Mouse (Mus musculus): Measurements from ENCODE around the gene Rnf144b. TPM values are rescaled to one million over a fixed set of nuclear protein-coding genes. Genes with fewer than 3 reads are reported as not detected.
A peak's percentile ranks its signal among the peaks of the same experiment; 100 is the strongest.

Rnf144b gene
- polyA plus RNA-seq, 1 experiment from 2014 or later, result 0.90 TPM

- H3K4me2 ChIP-seq, result no peak overlapping the region
- 60% methylated on average over 3 of the region's 3 CpGs for WGBS
- 0 out of 2 replicates have a peak, but pooled peaks cover 4% of the 10 kb centered on the region for H3K4me1 ChIP-seq (replicated peaks; ENCODE audit: control insufficient read depth, insufficient read depth, low read length)
- H3K36me3 ChIP-seq (ENCODE audit: control insufficient read depth, insufficient read depth, low read length), result no peaks in the 10 kb centered on the region
- H3K9me3 ChIP-seq (ENCODE audit: control insufficient read depth, low read length), result no peaks in the 10 kb centered on the region
- no peak overlapping the region for H3K9ac ChIP-seq (ENCODE audit: low read depth, low read length)
- DNase-seq (ENCODE audit: low spot score), result no peak
- no peak for ATAC-seq (replicated peaks; ENCODE audit: low FRiP score)
- no peaks in the 10 kb centered on the region for H3K27me3 ChIP-seq (replicated peaks; ENCODE audit: control insufficient read depth, insufficient read depth, low read length)
- H3K27ac ChIP-seq (ENCODE audit: low read depth, low read length), result no peak overlapping the region
- H3K4me3 ChIP-seq (ENCODE audit: low read depth, low read length), result no peak overlapping the region
Observed at GRCm38 (mm10) chr13:47274139-47274538, 151.7 kb downstream of the Rnf144b start.

- DNase-seq (ENCODE audit: low spot score) (no peak), ATAC-seq (replicated peaks; ENCODE audit: low FRiP score) (no peak)
- Histone ChIP-seq H3K9ac (ENCODE audit: low read depth, low read length) (no peak overlapping the region), H3K4me1 (replicated peaks; ENCODE audit: control insufficient read depth, insufficient read depth, low read length) (0 out of 2 replicates have a peak, but pooled peaks cover 4% of the 10 kb centered on the region), H3K4me2 (no peak overlapping the region), H3K9me3 (ENCODE audit: control insufficient read depth, low read length) (no peaks in the 10 kb centered on the region), H3K36me3 (ENCODE audit: control insufficient read depth, insufficient read depth, low read length) (no peaks in the 10 kb centered on the region), H3K27me3 (replicated peaks; ENCODE audit: control insufficient read depth, insufficient read depth, low read length) (no peaks in the 10 kb centered on the region), H3K27ac (ENCODE audit: low read depth, low read length) (no peak overlapping the region; the same call in 1 of the 2 replicates), H3K4me3 (ENCODE audit: low read depth, low read length) (no peak overlapping the region)
- 38% methylated on average over 13 of the region's 13 CpGs for WGBS
Observed at GRCm38 (mm10) chr13:47277000-47277823, 154.8 kb downstream of the Rnf144b start.

GRCm38 (mm10) chr13:47277824-47278290 is 155.4 kb downstream of the Rnf144b start:
- H3K4me1 ChIP-seq (replicated peaks; ENCODE audit: control insufficient read depth, insufficient read depth, low read length), result 0 out of 2 replicates have a peak, but pooled peaks cover 4% of the 10 kb centered on the region
- no peak for DNase-seq (ENCODE audit: low spot score)
- H3K4me2 ChIP-seq, result no peak overlapping the region
- no peak for ATAC-seq (replicated peaks; ENCODE audit: low FRiP score)
- H3K4me3 ChIP-seq (ENCODE audit: low read depth, low read length), result no peak overlapping the region
- no peak overlapping the region for H3K27ac ChIP-seq (ENCODE audit: low read depth, low read length)
- H3K9me3 ChIP-seq (ENCODE audit: control insufficient read depth, low read length), result no peaks in the 10 kb centered on the region
- no peaks in the 10 kb centered on the region for H3K27me3 ChIP-seq (replicated peaks; ENCODE audit: control insufficient read depth, insufficient read depth, low read length)
- 55% methylated on average over 5 of the region's 5 CpGs for WGBS
- no peaks in the 10 kb centered on the region for H3K36me3 ChIP-seq (ENCODE audit: control insufficient read depth, insufficient read depth, low read length)
- no peak overlapping the region for H3K9ac ChIP-seq (ENCODE audit: low read depth, low read length)

- Histone ChIP-seq H3K9ac (ENCODE audit: low read depth, low read length) (no peak overlapping the region), H3K4me1 (replicated peaks; ENCODE audit: control insufficient read depth, insufficient read depth, low read length) (0 out of 2 replicates have a peak, but pooled peaks cover 4% of the 10 kb centered on the region), H3K27ac (ENCODE audit: low read depth, low read length) (no peak overlapping the region), H3K36me3 (ENCODE audit: control insufficient read depth, insufficient read depth, low read length) (no peaks in the 10 kb centered on the region), H3K4me2 (no peak overlapping the region), H3K9me3 (ENCODE audit: control insufficient read depth, low read length) (no peaks in the 10 kb centered on the region), H3K27me3 (replicated peaks; ENCODE audit: control insufficient read depth, insufficient read depth, low read length) (no peaks in the 10 kb centered on the region), H3K4me3 (ENCODE audit: low read depth, low read length) (no peak overlapping the region)
- no peak for ATAC-seq (replicated peaks; ENCODE audit: low FRiP score)
- 65% methylated on average over 3 of the region's 3 CpGs for WGBS
- DNase-seq (ENCODE audit: low spot score), result no peak
Observed at GRCm38 (mm10) chr13:47282221-47282620, 159.8 kb downstream of the Rnf144b start.

- Histone ChIP-seq H3K9me3 (ENCODE audit: control insufficient read depth, low read length) (no peaks in the 10 kb centered on the region), H3K4me2 (no peak overlapping the region), H3K4me1 (replicated peaks; ENCODE audit: control insufficient read depth, insufficient read depth, low read length) (no peaks in the 10 kb centered on the region), H3K9ac (ENCODE audit: low read depth, low read length) (no peak overlapping the region), H3K4me3 (ENCODE audit: low read depth, low read length) (no peak overlapping the region), H3K27ac (ENCODE audit: low read depth, low read length) (no peak overlapping the region), H3K27me3 (replicated peaks; ENCODE audit: control insufficient read depth, insufficient read depth, low read length) (no peaks in the 10 kb centered on the region), H3K36me3 (ENCODE audit: control insufficient read depth, insufficient read depth, low read length) (no peaks in the 10 kb centered on the region)
- 49% methylated on average over 4 of the region's 4 CpGs for WGBS
- ATAC-seq (replicated peaks; ENCODE audit: low FRiP score) (0 out of 2 replicates have a peak, but pooled peaks have one; percentile 36), DNase-seq (ENCODE audit: low spot score) (no peak)
Observed at GRCm38 (mm10) chr13:47288449-47288848, 166.0 kb downstream of the Rnf144b start.

GRCm38 (mm10) chr13:47296465-47296864 is 174.0 kb downstream of the Rnf144b start:
- H3K4me2 ChIP-seq, result no peak overlapping the region
- H3K4me3 ChIP-seq (ENCODE audit: low read depth, low read length), result no peak overlapping the region
- H3K36me3 ChIP-seq (ENCODE audit: control insufficient read depth, insufficient read depth, low read length), result no peaks in the 10 kb centered on the region
- no peak overlapping the region for H3K9ac ChIP-seq (ENCODE audit: low read depth, low read length)
- 80% methylated on average over 8 of the region's 8 CpGs for WGBS
- H3K27me3 ChIP-seq (replicated peaks; ENCODE audit: control insufficient read depth, insufficient read depth, low read length), result no peaks in the 10 kb centered on the region
- ATAC-seq (replicated peaks; ENCODE audit: low FRiP score) (no peak), DNase-seq (ENCODE audit: low spot score) (no peak)
- H3K4me1 ChIP-seq (replicated peaks; ENCODE audit: control insufficient read depth, insufficient read depth, low read length), result no peaks in the 10 kb centered on the region
- no peak overlapping the region for H3K27ac ChIP-seq (ENCODE audit: low read depth, low read length)
- no peaks in the 10 kb centered on the region for H3K9me3 ChIP-seq (ENCODE audit: control insufficient read depth, low read length)

Other genes starting within 250 kb of the Rnf144b start
- gene Kif13a, start 192.8 kb upstream of the Rnf144b start, polyA plus RNA-seq (2014; fragmentation: Nextera tagmentation; extraction: Ambion mirVana), result 9.3 and 13.8 TPM in 2 replicates
- 1.6 and 2.0 TPM in 2 replicates for gene Nhlrc1, start 107.8 kb upstream of the Rnf144b start, polyA plus RNA-seq (2014; fragmentation: Nextera tagmentation; extraction: Ambion mirVana)
- 8.7 and 9.2 TPM in 2 replicates for gene Kdm1b, start 79.2 kb upstream of the Rnf144b start, polyA plus RNA-seq (2014; fragmentation: Nextera tagmentation; extraction: Ambion mirVana)
- 14.2 and 15.9 TPM in 2 replicates for gene Tpmt, start 77.9 kb upstream of the Rnf144b start, polyA plus RNA-seq (2014; fragmentation: Nextera tagmentation; extraction: Ambion mirVana)
- 366 and 391 TPM in 2 replicates for gene Dek, start 16.5 kb upstream of the Rnf144b start, polyA plus RNA-seq (2014; fragmentation: Nextera tagmentation; extraction: Ambion mirVana)